Comparison of ENCODE assay signal across 8 mouse cellular contexts in the genomic region with DNA sequence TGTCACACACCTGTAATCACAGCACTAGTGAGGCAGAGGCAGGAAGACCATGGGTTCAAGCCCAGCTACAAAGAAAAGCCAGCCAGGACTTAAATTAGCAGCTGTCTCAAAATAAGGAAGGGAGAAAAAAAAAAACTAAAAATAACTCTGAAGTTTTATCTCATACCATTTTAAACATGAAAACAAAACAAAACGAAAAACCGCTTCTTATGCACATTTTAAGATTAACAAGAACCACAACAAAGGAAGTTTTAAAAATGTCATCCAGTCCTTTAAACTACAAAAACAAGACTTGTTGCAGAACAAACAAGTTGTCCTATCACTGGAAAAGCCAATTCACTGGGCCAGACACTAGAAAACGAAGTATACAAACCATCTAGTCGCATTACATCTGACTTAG. TPM values are rescaled to one million over a fixed set of nuclear protein-coding genes. Genes with fewer than 3 reads are reported as not detected.
DNase-seq lines count a peak whose midpoint lies in the region; ATAC-seq and TF ChIP-seq lines count a peak whose summit lies in the region.

No protein-coding gene starts in this region.

- WGBS in heart, adult 2 months: 56% methylated on average over 4 of the region's 4 CpGs
- 88% methylated on average over 4 of the region's 4 CpGs for WGBS in midbrain, embryonic 12.5 days
- 83% methylated on average over 4 of the region's 4 CpGs for whole genome bisulfite sequencing in midbrain, embryonic 11.5 days
- WGBS in limb, embryonic 10.5 days: 82% methylated on average over 4 of the region's 4 CpGs
- 53% methylated on average over 4 of the region's 4 CpGs for WGBS in small intestine, adult 2 months

- DNase-seq in heart, adult 2 months: no peak
- DNase-seq in heart, adult 9 months (ENCODE audit: low spot score in 2 of 2): no peak
- DNase-seq in midbrain, embryonic 11.5 days (ENCODE audit: low spot score, missing footprints): no peak
- no peak for DNase-seq in limb, embryonic 10.5 days (ENCODE audit: low spot score)
- DNase-seq in yolk sac, embryonic 10.5 days (ENCODE audit: low spot score): no peak
- DNase-seq in adrenal gland, postnatal 14 days: no peak

- peak overlapping the region; percentile 71; the same call in 1 of the 2 replicates for H3K27ac ChIP-seq in heart, adult 2 months
- H3K27ac ChIP-seq in midbrain, embryonic 12.5 days (replicated peaks): no peak overlapping the region
- H3K27ac ChIP-seq in midbrain, embryonic 11.5 days (ENCODE audit: low read depth, low read length): no peak overlapping the region
- H3K27ac ChIP-seq in limb, embryonic 10.5 days: no peak overlapping the region
- 0 out of 2 replicates have a peak overlapping the region, but pooled peaks have one; percentile 55 for H3K27ac ChIP-seq in small intestine, adult 2 months (ENCODE audit: insufficient read depth, low read depth, low read length)

- TF ChIP-seq POLR2A in heart, adult 2 months (IDR thresholded peaks at IDR 0.05; ENCODE audit: insufficient read depth, low read depth, low read length): no peak
- no peak for TF ChIP-seq POLR2A in small intestine, adult 2 months (IDR thresholded peaks at IDR 0.05; ENCODE audit: low read depth, low read length)

- H3K79me2 ChIP-seq in heart, adult 2 months (replicated peaks; ENCODE audit: control insufficient read depth, insufficient read depth, low read length): no peaks in the 10 kb centered on the region

- no peaks in the 10 kb centered on the region for H3K36me3 ChIP-seq in heart, adult 2 months (ENCODE audit: control insufficient read depth, insufficient read depth, low read length)
- H3K36me3 ChIP-seq in midbrain, embryonic 12.5 days: no peaks in the 10 kb centered on the region
- no peaks in the 10 kb centered on the region for H3K36me3 ChIP-seq in midbrain, embryonic 11.5 days (ENCODE audit: control insufficient read depth, insufficient read depth, low read length)
- H3K36me3 ChIP-seq in limb, embryonic 10.5 days: no peaks in the 10 kb centered on the region
- peaks cover 8% of the 10 kb centered on the region for H3K36me3 ChIP-seq in small intestine, adult 2 months (ENCODE audit: control insufficient read depth, insufficient read depth, low read length)

- intact Hi-C loops in heart, adult 2 months (cut with DNase I): loop anchor here (5.0 kb wide), 2 partner anchors 108 to 173 kb away; no protein-coding TSS in a partner anchor

- peaks cover 2% of the 10 kb centered on the region; the same call in 1 of the 2 replicates for H3K4me1 ChIP-seq in heart, adult 2 months (ENCODE audit: control insufficient read depth, insufficient read depth, low read length)
- H3K4me1 ChIP-seq in midbrain, embryonic 12.5 days: no peaks in the 10 kb centered on the region; the same call in 1 of the 2 replicates
- peaks cover 3% of the 10 kb centered on the region; the same call in 1 of the 2 replicates for H3K4me1 ChIP-seq in midbrain, embryonic 11.5 days (ENCODE audit: control insufficient read depth, insufficient read depth, low read length)
- peaks cover 9% of the 10 kb centered on the region for H3K4me1 ChIP-seq in limb, embryonic 10.5 days
- H3K4me1 ChIP-seq in small intestine, adult 2 months (ENCODE audit: control insufficient read depth, insufficient read depth, insufficient read length, low read length): peaks cover 8% of the 10 kb centered on the region

- no peaks in the 10 kb centered on the region for H3K27me3 ChIP-seq in heart, adult 2 months (ENCODE audit: control insufficient read depth, insufficient read depth, low read length)
- 0 out of 2 replicates have a peak, but pooled peaks cover 4% of the 10 kb centered on the region for H3K27me3 ChIP-seq in midbrain, embryonic 12.5 days
- peaks cover 2% of the 10 kb centered on the region; the same call in 1 of the 2 replicates for H3K27me3 ChIP-seq in midbrain, embryonic 11.5 days (ENCODE audit: control insufficient read depth, insufficient read depth, low read length)
- peaks cover 11% of the 10 kb centered on the region; the same call in 1 of the 2 replicates for H3K27me3 ChIP-seq in limb, embryonic 10.5 days (ENCODE audit: low read depth, poor library complexity, severe bottlenecking)
- no peaks in the 10 kb centered on the region for H3K27me3 ChIP-seq in small intestine, adult 2 months (ENCODE audit: control insufficient read depth, insufficient read depth, low read length)

- H3K4me3 ChIP-seq in heart, adult 2 months: peak overlapping the region; percentile 71; the same call in 1 of the 2 replicates
- H3K4me3 ChIP-seq in midbrain, embryonic 12.5 days: no peak overlapping the region
- no peak overlapping the region for H3K4me3 ChIP-seq in midbrain, embryonic 11.5 days (ENCODE audit: low read depth, low read length)
- H3K4me3 ChIP-seq in limb, embryonic 10.5 days: peak overlapping the region; percentile 68; the same call in 1 of the 2 replicates
- H3K4me3 ChIP-seq in small intestine, adult 2 months (ENCODE audit: low read depth, low read length): no peak overlapping the region

- H3K9me3 ChIP-seq in midbrain, embryonic 12.5 days: no peaks in the 10 kb centered on the region
- no peaks in the 10 kb centered on the region for H3K9me3 ChIP-seq in midbrain, embryonic 11.5 days (ENCODE audit: control insufficient read depth, low read length)
- no peaks in the 10 kb centered on the region for H3K9me3 ChIP-seq in limb, embryonic 10.5 days (replicated peaks)

- peak overlapping the region; percentile 78 for H3K4me2 ChIP-seq in midbrain, embryonic 12.5 days (replicated peaks)
- no peak overlapping the region; the same call in 1 of the 2 replicates for H3K4me2 ChIP-seq in midbrain, embryonic 11.5 days

- no peak overlapping the region for H3K9ac ChIP-seq in heart, adult 2 months (ENCODE audit: low read depth, low read length)
- H3K9ac ChIP-seq in midbrain, embryonic 12.5 days (replicated peaks): no peak overlapping the region
- no peak overlapping the region for H3K9ac ChIP-seq in midbrain, embryonic 11.5 days (ENCODE audit: low read length)

- no peak for TF ChIP-seq EP300 in heart, adult 2 months (IDR thresholded peaks at IDR 0.05; ENCODE audit: insufficient read depth, low read depth, low read length)

- TF ChIP-seq CTCF in heart, adult 2 months (IDR thresholded peaks at IDR 0.05): no peak
- no peak for TF ChIP-seq CTCF in small intestine, adult 2 months (IDR thresholded peaks at IDR 0.05; ENCODE audit: extremely low read depth, insufficient read length, insufficient replicate concordance, low read depth, low read length)

- no peak for ATAC-seq in midbrain, embryonic 12.5 days (ENCODE audit: low FRiP score, low read depth)
- no peak for ATAC-seq in midbrain, embryonic 11.5 days (ENCODE audit: low FRiP score)

RNA-seq across cellular contexts. Expression of gene Gpr155, which starts 1.2 kb away (rescaled TPM):
- total RNA-seq in heart, adult 2 months (2021): 10 to 100 TPM; 11.7 to 15.2 TPM
- 11.3 and 17.0 TPM in 2 replicates for polyA plus RNA-seq in heart, adult 2 months (2012; rRNA removed)
- 7.1 and 8.0 TPM in 2 replicates for polyA plus RNA-seq in midbrain, embryonic 12.5 days (2016; fragmentation: Nextera tagmentation; extraction: Ambion mirVana)
- 3.0 and 4.3 TPM in 2 replicates for polyA plus RNA-seq in midbrain, embryonic 11.5 days (2014; fragmentation: Nextera tagmentation; extraction: Ambion mirVana)
- polyA plus RNA-seq in limb, embryonic 10.5 days (2016; fragmentation: Nextera tagmentation; extraction: Ambion mirVana): 1.4 and 2.4 TPM in 2 replicates
- 6.3 and 9.9 TPM in 2 replicates for polyA plus RNA-seq in small intestine, adult 2 months (2012; rRNA removed)
- 9.0 and 10.9 TPM in 2 replicates for total RNA-seq in adrenal gland, postnatal 14 days (2021)

Comparison
In these comparisons a context has a peak if more than half of its experiments do, and no peak if none do; other contexts are left out.
1. H3K27ac ChIP-seq: peak in heart, adult 2 months (single experiment) and small intestine, adult 2 months (single experiment); none in midbrain, embryonic 12.5 days (single experiment), midbrain, embryonic 11.5 days (single experiment) and limb, embryonic 10.5 days (single experiment).
2. H3K4me3 ChIP-seq: peak in heart, adult 2 months (single experiment) and limb, embryonic 10.5 days (single experiment); none in midbrain, embryonic 12.5 days (single experiment), midbrain, embryonic 11.5 days (single experiment) and small intestine, adult 2 months (single experiment).